Mouse (Mus musculus) adipocyte (in vitro differentiated cells): ENCODE data around the gene Tas2r118.

Source experiments
- DNase-seq: peaks from one replicate; pipeline ENCODE4 v3.0.0-alpha.2; 2016; ENCODE audit warnings: low spot score

The Tas2r118 gene

GRCm38 (mm10) chr6:23969960-23970359 is at the start of gene Tas2r118:
TSS of gene Tas2r118 (minus strand) at chr6:23970060.
- DNase-seq, result no peak

GRCm38 (mm10) chr6:24018320-24018719 is 48.5 kb upstream of the Tas2r118 start:
- no peak for DNase-seq

- no peak for DNase-seq
Measured at GRCm38 (mm10) chr6:23993276-23993675, 23.4 kb upstream of the Tas2r118 start.

- no peak for DNase-seq
Measured at GRCm38 (mm10) chr6:23990687-23991387, 21.0 kb upstream of the Tas2r118 start.

GRCm38 (mm10) chr6:23986293-23986692 is 16.4 kb upstream of the Tas2r118 start:
- no peak for DNase-seq

- DNase-seq, result no peak
Measured at GRCm38 (mm10) chr6:23966980-23967379, 2.9 kb downstream of the Tas2r118 start.

- no peak for DNase-seq
Measured at GRCm38 (mm10) chr6:23965925-23966324, 3.9 kb downstream of the Tas2r118 start.

GRCm38 (mm10) chr6:23963741-23964140 is 6.1 kb downstream of the Tas2r118 start:
- DNase-seq, result no peak

- no peak for DNase-seq
Measured at GRCm38 (mm10) chr6:23940776-23941175, 29.1 kb downstream of the Tas2r118 start.

GRCm38 (mm10) chr6:23938575-23939488 is 31.0 kb downstream of the Tas2r118 start:
- no peak for DNase-seq

GRCm38 (mm10) chr6:23936414-23936813 is 33.4 kb downstream of the Tas2r118 start:
- no peak for DNase-seq

GRCm38 (mm10) chr6:23923806-23924205 is 46.1 kb downstream of the Tas2r118 start:
- no peak for DNase-seq
